8 mouse cellular contexts compared by ENCODE assay signal in genomic region chr6:51379560-51380274, GRCm38 (mm10). TPM values are rescaled to one million over a fixed set of nuclear protein-coding genes. Genes with fewer than 3 reads are reported as not detected.
A peak's percentile ranks its signal among the peaks of the same experiment; 100 is the strongest.
DNase-seq lines count a peak whose midpoint lies in the region; ATAC-seq lines count a peak whose summit lies in the region.

No protein-coding gene starts in this region.

- intact Hi-C loops in left cerebral cortex, postnatal 36 days (cut with DNase I) = loop anchor here (5.0 kb wide), 2 partner anchors 172 to 478 kb away; no protein-coding TSS in a partner anchor

- peaks cover 22% of the 10 kb centered on the region for H3K27me3 ChIP-seq in erythroblast, embryonic 14.5 days (ENCODE audit: control insufficient read depth)
- no peaks in the 10 kb centered on the region for H3K27me3 ChIP-seq in intestine, embryonic 16.5 days (replicated peaks; ENCODE audit: control insufficient read depth, insufficient read depth, low read length)
- H3K27me3 ChIP-seq in midbrain, embryonic 13.5 days = no peaks in the 10 kb centered on the region
- no peaks in the 10 kb centered on the region for H3K27me3 ChIP-seq in stomach, embryonic 15.5 days (replicated peaks)

- DNase-seq in cerebellum, postnatal 36 days = peak; percentile 68 to 73
- DNase-seq in gastrocnemius, postnatal 10 days = peak; percentile 25
- DNase-seq in left cerebral cortex, postnatal 36 days (ENCODE audit: low spot score in 2 of 2) = peak; percentile 71 to 78

- peak overlapping the region; percentile 77 for H3K9ac ChIP-seq in intestine, embryonic 16.5 days (ENCODE audit: low read depth, low read length)
- peak overlapping the region; percentile 78 for H3K9ac ChIP-seq in midbrain, embryonic 13.5 days (replicated peaks)
- H3K9ac ChIP-seq in stomach, embryonic 15.5 days = peak overlapping the region; percentile 46; the same call in 1 of the 2 replicates

- no peak for ATAC-seq in erythroblast, adult 5-6 weeks (replicated peaks; ENCODE audit: low FRiP score, poor library complexity, severe bottlenecking)
- ATAC-seq in intestine, embryonic 16.5 days = peak; percentile 75
- peak; percentile 81 for ATAC-seq in midbrain, embryonic 13.5 days
- ATAC-seq in stomach, embryonic 15.5 days (ENCODE audit: insufficient read depth, low FRiP score, low read depth) = peak; percentile 65

- H3K4me3 ChIP-seq in erythroblast, embryonic 14.5 days (replicated peaks) = peak overlapping the region; percentile 58
- H3K4me3 ChIP-seq in intestine, embryonic 16.5 days (ENCODE audit: low read length) = peak overlapping the region; percentile 50
- H3K4me3 ChIP-seq in midbrain, embryonic 13.5 days (replicated peaks) = peak overlapping the region; percentile 38
- peak overlapping the region; percentile 41 for H3K4me3 ChIP-seq in stomach, embryonic 15.5 days (replicated peaks)

- peaks cover 7% of the 10 kb centered on the region for H3K4me1 ChIP-seq in erythroblast, embryonic 14.5 days (ENCODE audit: control insufficient read depth)
- H3K4me1 ChIP-seq in intestine, embryonic 16.5 days (ENCODE audit: control insufficient read depth, insufficient read depth, low read length) = no peaks in the 10 kb centered on the region
- peaks cover 13% of the 10 kb centered on the region for H3K4me1 ChIP-seq in midbrain, embryonic 13.5 days (replicated peaks)
- H3K4me1 ChIP-seq in stomach, embryonic 15.5 days = peaks cover 2% of the 10 kb centered on the region; the same call in 1 of the 2 replicates

- no peaks in the 10 kb centered on the region for H3K36me3 ChIP-seq in erythroblast, embryonic 14.5 days (ENCODE audit: control insufficient read depth)
- no peaks in the 10 kb centered on the region for H3K36me3 ChIP-seq in intestine, embryonic 16.5 days (ENCODE audit: control insufficient read depth, insufficient read depth, low read length)
- H3K36me3 ChIP-seq in midbrain, embryonic 13.5 days = no peaks in the 10 kb centered on the region
- no peaks in the 10 kb centered on the region for H3K36me3 ChIP-seq in stomach, embryonic 15.5 days

- H3K27ac ChIP-seq in intestine, embryonic 16.5 days (ENCODE audit: low read length) = peak overlapping the region; percentile 69
- H3K27ac ChIP-seq in midbrain, embryonic 13.5 days = peak overlapping the region; percentile 97
- peak overlapping the region; percentile 82 for H3K27ac ChIP-seq in stomach, embryonic 15.5 days

- H3K4me2 ChIP-seq in intestine, embryonic 16.5 days (ENCODE audit: low read depth, low read length) = peak overlapping the region; percentile 73
- peak overlapping the region; percentile 52 for H3K4me2 ChIP-seq in midbrain, embryonic 13.5 days (replicated peaks)
- peak overlapping the region; percentile 60 for H3K4me2 ChIP-seq in stomach, embryonic 15.5 days

- no peaks in the 10 kb centered on the region for H3K9me3 ChIP-seq in erythroblast, embryonic 14.5 days (ENCODE audit: control insufficient read depth, low read length)
- no peaks in the 10 kb centered on the region for H3K9me3 ChIP-seq in intestine, embryonic 16.5 days (ENCODE audit: control insufficient read depth, low read length)
- no peaks in the 10 kb centered on the region for H3K9me3 ChIP-seq in midbrain, embryonic 13.5 days
- H3K9me3 ChIP-seq in stomach, embryonic 15.5 days = no peaks in the 10 kb centered on the region

- 4% methylated on average over 36 of the region's 36 CpGs for WGBS in intestine, embryonic 16.5 days
- 3% methylated on average over 34 of the region's 36 CpGs for WGBS in midbrain, embryonic 13.5 days
- WGBS in stomach, embryonic 15.5 days = 4% methylated on average over 36 of the region's 36 CpGs

RNA-seq across cellular contexts. Expression of gene Nfe2l3, which starts 52.8 kb away (rescaled TPM):
- not detected in 2 replicates for polyA plus RNA-seq in erythroblast, embryonic 14.5 days (2012)
- 0.42 TPM in 1 of 2 replicates, not detected in the other for total RNA-seq in erythroblast, adult 5-6 weeks (2015; ENCODE audit: low replicate concordance)
- not detected in 2 replicates for total RNA-seq in erythroblast, adult 5-6 weeks (2017; ENCODE audit: low replicate concordance)
- total RNA-seq in gastrocnemius, postnatal 10 days (2021) = under 1 TPM; 0.12 to 0.16 TPM
- 0.95 and 1.2 TPM in 2 replicates for polyA plus RNA-seq in intestine, embryonic 16.5 days (2015; fragmentation: Nextera tagmentation; extraction: Ambion mirVana)
- total RNA-seq in left cerebral cortex, postnatal 36 days (2021) = 1 to 10 TPM; 2.7 to 4.3 TPM
- 4.6 and 6.4 TPM in 2 replicates for polyA plus RNA-seq in midbrain, embryonic 13.5 days (2015; fragmentation: Nextera tagmentation; extraction: Ambion mirVana)
- 6.8 and 9.4 TPM in 2 replicates for polyA plus RNA-seq in stomach, embryonic 15.5 days (2015; fragmentation: Nextera tagmentation; extraction: Ambion mirVana)
